ENCODE assay signal across 8 mouse cellular contexts in genomic region chr10:25359959-25360811, GRCm38 (mm10). TPM values are rescaled to one million over a fixed set of nuclear protein-coding genes. Genes with fewer than 3 reads are reported as not detected.
DNase-seq lines count a peak whose midpoint lies in the region; ATAC-seq lines count a peak whose summit lies in the region.

No protein-coding gene starts in this region.

- H3K27ac ChIP-seq in heart, embryonic 11.5 days (ENCODE audit: low read depth, low read length), result peak overlapping the region; percentile 86

- DNase-seq in 3T3-L1 (ENCODE audit: low read depth, low spot score), result peak; percentile 39
- peak; percentile 27 for DNase-seq in ES-CJ7 (ENCODE audit: low read depth, low spot score)
- peak; percentile 14 for DNase-seq in kidney, adult 9 months
- DNase-seq in lung, postnatal 14 days, result peak; percentile 39
- peak; percentile 35 to 48 for DNase-seq in right cerebral cortex, postnatal 10 days (ENCODE audit: low spot score in 2 of 2)
- DNase-seq in layer of hippocampus, postnatal 25 days (ENCODE audit: extremely low spot score in 1 of 2, low spot score in 1 of 2), result no peak

- no peaks in the 10 kb centered on the region for H3K27me3 ChIP-seq in heart, embryonic 11.5 days (ENCODE audit: control insufficient read depth, insufficient read depth, low read length)

- peak overlapping the region; percentile 92 for H3K4me3 ChIP-seq in heart, embryonic 11.5 days (ENCODE audit: low read depth, low read length)

- no peaks in the 10 kb centered on the region for H3K36me3 ChIP-seq in heart, embryonic 11.5 days (ENCODE audit: control insufficient read depth, insufficient read depth, low read length)

- peaks cover 20% of the 10 kb centered on the region for H3K4me1 ChIP-seq in heart, embryonic 11.5 days (ENCODE audit: control insufficient read depth, insufficient read depth, low read length)

- under 1% methylated on average over 52 of the region's 84 CpGs for WGBS in heart, embryonic 11.5 days (ENCODE audit: insufficient replicate concordance)

- peak; percentile 23; the same call in 1 of the 2 replicates for ATAC-seq in common myeloid progenitor, adult 5-6 weeks (replicated peaks; ENCODE audit: low read depth, poor library complexity, severe bottlenecking)
- peak; percentile 52; the same call in 1 of the 2 replicates for ATAC-seq in heart, embryonic 11.5 days (replicated peaks; ENCODE audit: insufficient number of reproducible peaks, low FRiP score, low TSS enrichment)

- peak overlapping the region; percentile 97 for H3K9ac ChIP-seq in heart, embryonic 11.5 days (ENCODE audit: low read depth, low read length)

- H3K9me3 ChIP-seq in heart, embryonic 11.5 days (replicated peaks; ENCODE audit: control insufficient read depth, low read length), result no peaks in the 10 kb centered on the region

- H3K4me2 ChIP-seq in heart, embryonic 11.5 days, result peak overlapping the region; percentile 71

RNA-seq across cellular contexts. Expression of gene Epb41l2, which starts 0.6 kb away (rescaled TPM):
- 27.3 and 35.8 TPM in 2 replicates for total RNA-seq in common myeloid progenitor, adult 5-6 weeks (2017)
- polyA plus RNA-seq in heart, embryonic 11.5 days (2014; fragmentation: Nextera tagmentation; extraction: Ambion mirVana), result 51.5 and 54.2 TPM in 2 replicates
- 100 to 1,000 TPM in 1 of 2 experiments, 10 to 100 TPM in 1; 89.8 to 118 TPM for total RNA-seq in layer of hippocampus, postnatal 25 days (2021)

RNA-seq across cellular contexts. Expression of gene Akap7, which starts 52.5 kb away (rescaled TPM):
- total RNA-seq in common myeloid progenitor, adult 5-6 weeks (2017), result 24.2 and 32.4 TPM in 2 replicates
- polyA plus RNA-seq in heart, embryonic 11.5 days (2014; fragmentation: Nextera tagmentation; extraction: Ambion mirVana), result 28.5 and 31.7 TPM in 2 replicates
- total RNA-seq in layer of hippocampus, postnatal 25 days (2021), result 10 to 100 TPM; 46.3 to 51.7 TPM

Comparison
In these comparisons a context has a peak if more than half of its experiments do, and no peak if none do; other contexts are left out.
1. DNase-seq: peak in 3T3-L1 (single experiment), ES-CJ7 (single experiment), kidney, adult 9 months (single experiment), lung, postnatal 14 days (single experiment) and right cerebral cortex, postnatal 10 days (2 of 2); none in layer of hippocampus, postnatal 25 days (0 of 2).